Mouse (Mus musculus): ENCODE data around the gene Gm6465.
A peak's percentile ranks its signal among the peaks of the same experiment; 100 is the strongest.
"Not testable (repeated sequence)": the region's sequence is repeated elsewhere in the genome, so short reads cannot be mapped to it uniquely, and the experiment has no call there.

Gene Gm6465

DNA sequence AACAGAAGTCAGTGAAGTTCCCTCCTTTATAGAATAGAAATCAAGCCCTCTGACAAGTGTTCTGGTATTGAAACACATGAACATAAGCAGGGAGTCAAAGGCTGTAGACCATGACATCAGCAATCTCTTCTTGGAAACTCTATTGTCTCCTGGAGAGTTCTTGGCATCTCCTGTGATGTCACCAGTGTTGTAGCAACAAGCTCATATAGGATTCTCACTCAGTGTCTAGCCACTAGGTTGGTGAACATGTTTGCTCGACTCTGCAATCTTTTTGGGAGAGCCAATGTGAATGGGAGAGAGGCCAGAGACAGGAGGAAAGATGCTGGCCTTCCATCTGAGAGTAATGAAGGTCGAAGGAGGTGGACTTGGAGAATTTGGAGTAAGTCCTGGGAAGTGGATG, at the start of gene Gm6465:
TSS of gene Gm6465 (plus strand) at position 301 of the 400 bp plus-strand sequence.
- DNase-seq (ENCODE audit: low spot score in 2 of 2): not testable (repeated sequence)

DNA sequence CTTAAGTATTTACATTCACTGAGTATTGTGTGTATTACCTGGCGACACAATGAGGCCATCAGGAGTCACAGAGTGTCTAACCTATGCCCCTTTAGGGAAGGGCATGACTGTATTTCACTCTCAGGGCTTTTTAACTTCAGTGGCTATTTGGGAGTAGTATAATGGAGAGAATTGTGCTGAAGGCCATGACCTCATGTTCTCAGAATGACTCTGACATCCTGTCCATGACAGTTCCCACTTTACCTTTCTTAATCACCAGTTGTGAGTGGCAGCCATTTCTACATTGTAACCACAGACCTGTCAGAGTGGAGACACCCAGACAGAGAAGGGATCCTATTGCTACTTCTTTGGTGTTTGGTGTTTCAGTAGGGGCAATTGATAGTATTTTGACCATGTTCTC, 485 bp downstream of the Gm6465 start:
- DNase-seq (ENCODE audit: low spot score in 2 of 2): not testable (repeated sequence)

DNA sequence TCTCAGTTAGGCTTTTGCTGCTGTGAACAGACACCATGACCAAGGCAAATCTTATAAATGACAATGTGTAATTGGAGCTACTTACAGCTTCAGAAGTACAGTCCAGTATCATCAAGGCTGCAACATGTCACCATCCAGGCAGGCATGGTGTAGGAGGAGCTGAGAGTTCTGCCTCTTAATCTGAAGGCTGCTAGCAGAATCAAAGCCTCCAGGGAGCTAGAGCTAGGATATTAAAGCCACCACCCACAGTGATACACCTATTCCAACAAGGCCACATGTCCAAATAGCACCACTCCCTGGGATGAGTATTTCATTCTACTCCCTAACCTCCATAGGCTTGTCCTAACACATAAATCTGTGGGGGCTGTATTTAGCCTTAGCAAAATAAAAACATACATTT, 12.6 kb downstream of the Gm6465 start:
- DNase-seq (ENCODE audit: low spot score in 2 of 2): peak in 1 of 2 experiments; percentile 1
